In the genomic region with DNA sequence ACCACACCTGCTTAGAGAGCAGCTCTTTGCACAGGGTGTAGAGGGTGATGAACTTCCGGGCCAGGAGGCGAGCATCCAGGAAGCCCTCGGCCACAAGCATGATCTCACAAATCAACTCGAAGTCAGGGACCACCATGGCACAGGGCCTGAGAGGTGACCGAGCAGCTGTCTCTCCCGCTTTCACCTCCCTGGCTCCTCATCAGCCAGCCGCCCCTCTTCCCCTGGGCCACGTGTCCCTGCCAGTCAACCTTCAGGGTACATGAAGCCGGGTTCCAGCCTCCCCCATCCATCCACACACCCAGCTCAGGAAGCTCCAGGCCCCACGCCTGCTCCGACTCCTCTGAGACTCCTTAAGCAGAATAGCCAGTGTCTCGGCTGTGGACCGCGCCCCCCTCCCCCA, we compare ENCODE assay signal across 26 mouse cellular contexts. TPM values are rescaled to one million over a fixed set of nuclear protein-coding genes. Genes with fewer than 3 reads are reported as not detected.
DNase-seq lines count a peak whose midpoint lies in the region; ATAC-seq lines count a peak whose summit lies in the region.
"Had no signal": no experiment of that assay in that cellular context is flagged by ENCODE, and none has a peak within 500 bp of the region (broad histone marks: within the 10 kb centered on the region; RNA-seq: fewer than 3 reads in every experiment).

No protein-coding gene starts in this region.

- no peaks in the 10 kb centered on the region for H3K36me3 ChIP-seq in midbrain, embryonic 10.5 days
- H3K36me3 ChIP-seq in midbrain, embryonic 15.5 days (replicated peaks), result no peaks in the 10 kb centered on the region
- H3K36me3 ChIP-seq in limb, embryonic 10.5 days, result no peaks in the 10 kb centered on the region
- H3K36me3 ChIP-seq: embryonic facial prominence, embryonic 15.5 days; heart, embryonic 10.5 days; heart, embryonic 13.5 days; hindbrain, embryonic 12.5 days had no signal

- no peaks in the 10 kb centered on the region for H3K9me3 ChIP-seq in midbrain, embryonic 10.5 days (replicated peaks)
- no peaks in the 10 kb centered on the region for H3K9me3 ChIP-seq in midbrain, embryonic 15.5 days
- H3K9me3 ChIP-seq in limb, embryonic 10.5 days (replicated peaks), result no peaks in the 10 kb centered on the region
- H3K9me3 ChIP-seq: embryonic facial prominence, embryonic 15.5 days; heart, embryonic 10.5 days; heart, embryonic 13.5 days; hindbrain, embryonic 12.5 days had no signal

- no peak for DNase-seq in midbrain, embryonic 10.5 days (ENCODE audit: low spot score)
- no peak for DNase-seq in limb, embryonic 10.5 days (ENCODE audit: low spot score)
- peak; percentile 17 for DNase-seq in mesoderm, embryonic 11.5 days (ENCODE audit: low read depth, low spot score)
- DNase-seq in spleen, postnatal 14 days (ENCODE audit: low spot score in 2 of 2), result no peak
- DNase-seq in retina, embryonic 14.5 days (ENCODE audit: low spot score), result no peak
- DNase-seq: adrenal gland, adult 8-10 months; adrenal gland, postnatal 25 days; cerebellum, adult 11-12 months; cerebellum, adult 8-10 months; cerebellum, postnatal 10 days; cerebellum, postnatal 36 days; embryo, embryonic 11 days; forebrain, postnatal 0 days; gastrocnemius, postnatal 10 days; gastrocnemius, postnatal 36 days; heart, adult 2 months; heart, postnatal 14 days; heart, postnatal 4 days had no signal

- ATAC-seq in midbrain, embryonic 15.5 days (replicated peaks), result no peak
- ATAC-seq: activated CD4-positive, CD25-positive, alpha-beta regulatory T cell, adult 4 months; forebrain, embryonic 14.5 days; forebrain, postnatal 0 days; hindbrain, embryonic 16.5 days had no signal

- no peak overlapping the region for H3K4me3 ChIP-seq in midbrain, embryonic 10.5 days
- no peak overlapping the region for H3K4me3 ChIP-seq in midbrain, embryonic 15.5 days
- no peak overlapping the region for H3K4me3 ChIP-seq in limb, embryonic 10.5 days
- H3K4me3 ChIP-seq: embryonic facial prominence, embryonic 15.5 days; heart, adult 2 months; heart, embryonic 10.5 days; heart, embryonic 13.5 days; hindbrain, embryonic 12.5 days had no signal

- H3K9ac ChIP-seq in midbrain, embryonic 15.5 days, result no peak overlapping the region
- H3K9ac ChIP-seq: embryonic facial prominence, embryonic 15.5 days; forebrain, postnatal 0 days; heart, embryonic 13.5 days; hindbrain, embryonic 12.5 days had no signal

- no peak overlapping the region for H3K4me2 ChIP-seq in midbrain, embryonic 15.5 days
- H3K4me2 ChIP-seq: embryonic facial prominence, embryonic 15.5 days; heart, embryonic 13.5 days; hindbrain, embryonic 12.5 days had no signal

- 92% methylated on average over 14 of the region's 14 CpGs for WGBS in midbrain, embryonic 10.5 days
- WGBS in midbrain, embryonic 15.5 days, result 89% methylated on average over 14 of the region's 14 CpGs
- WGBS in limb, embryonic 10.5 days, result 87% methylated on average over 14 of the region's 14 CpGs

- H3K27me3 ChIP-seq in midbrain, embryonic 10.5 days (ENCODE audit: low read depth, poor library complexity, severe bottlenecking), result no peaks in the 10 kb centered on the region
- H3K27me3 ChIP-seq in midbrain, embryonic 15.5 days (replicated peaks), result no peaks in the 10 kb centered on the region
- H3K27me3 ChIP-seq in limb, embryonic 10.5 days (ENCODE audit: low read depth, poor library complexity, severe bottlenecking), result no peaks in the 10 kb centered on the region
- H3K27me3 ChIP-seq: embryonic facial prominence, embryonic 15.5 days; hindbrain, embryonic 12.5 days had no signal

- peaks cover 20% of the 10 kb centered on the region for H3K4me1 ChIP-seq in midbrain, embryonic 10.5 days
- H3K4me1 ChIP-seq in midbrain, embryonic 15.5 days, result no peaks in the 10 kb centered on the region
- peaks cover 33% of the 10 kb centered on the region for H3K4me1 ChIP-seq in limb, embryonic 10.5 days
- H3K4me1 ChIP-seq: hindbrain, embryonic 12.5 days had no signal

- peak overlapping the region; percentile 38; the same call in 1 of the 2 replicates for H3K27ac ChIP-seq in midbrain, embryonic 10.5 days (replicated peaks)
- H3K27ac ChIP-seq in midbrain, embryonic 15.5 days, result no peak overlapping the region
- H3K27ac ChIP-seq in limb, embryonic 10.5 days, result peak overlapping the region; percentile 39; the same call in 1 of the 2 replicates
- H3K27ac ChIP-seq: embryonic facial prominence, embryonic 15.5 days; heart, adult 2 months; heart, embryonic 10.5 days; heart, embryonic 13.5 days; hindbrain, embryonic 12.5 days had no signal

RNA-seq across cellular contexts. Expression of gene Dnah17, which starts 48.1 kb away (rescaled TPM):
- 0.14 and 0.17 TPM in 2 replicates for polyA plus RNA-seq in midbrain, embryonic 10.5 days (2016; fragmentation: Nextera tagmentation; extraction: Ambion mirVana)
- 0.23 and 0.34 TPM in 2 replicates for polyA plus RNA-seq in midbrain, embryonic 15.5 days (2015; fragmentation: Nextera tagmentation; extraction: Ambion mirVana)
- polyA plus RNA-seq in limb, embryonic 10.5 days (2016; fragmentation: Nextera tagmentation; extraction: Ambion mirVana), result 0.23 and 0.24 TPM in 2 replicates
